Mouse (Mus musculus): ENCODE measurements around the gene Erc2.

Erc2 gene

DNA sequence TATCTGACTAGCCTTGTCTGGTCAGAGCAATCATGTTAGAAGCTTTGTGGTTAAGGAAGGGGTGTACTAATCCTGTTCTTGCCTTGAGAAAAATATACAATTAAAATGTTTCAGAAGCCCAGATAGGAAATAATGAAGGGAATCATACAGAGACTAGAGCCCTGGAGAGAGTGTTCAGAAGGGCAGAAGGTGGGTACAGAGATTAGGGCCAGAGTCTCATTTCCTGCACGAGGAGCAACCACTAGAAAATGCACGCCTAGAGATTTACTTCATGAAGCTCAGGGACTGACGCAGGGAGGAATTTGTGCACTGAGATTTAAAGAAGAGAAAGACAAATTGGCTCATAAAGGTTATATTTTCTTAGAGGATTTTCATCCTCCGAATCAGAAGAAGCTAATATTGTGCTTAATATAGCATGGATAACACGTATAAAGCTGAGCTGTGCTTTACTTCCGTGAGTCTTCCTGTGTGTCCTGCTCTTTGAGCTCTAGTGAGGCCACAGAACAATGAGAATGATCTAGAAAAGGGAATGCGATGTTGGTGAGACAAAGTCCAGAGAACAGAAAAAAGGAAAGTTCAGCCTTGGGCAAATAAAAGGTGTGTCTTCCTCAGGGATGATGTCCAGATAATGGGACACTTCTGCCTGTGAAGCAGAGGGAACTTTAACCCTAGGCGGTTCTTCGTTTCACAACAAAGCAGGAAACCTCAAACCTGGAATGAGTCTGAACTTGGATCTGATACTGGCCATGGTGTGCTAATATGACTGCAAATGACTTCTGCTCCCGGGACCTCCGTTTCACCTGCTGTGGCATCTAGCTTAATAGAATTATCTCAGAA lies 45.0 kb downstream of the Erc2 start:
- DNase-seq, result no peak

- DNase-seq, result peak; percentile 16
Measured at GRCm38 (mm10) chr14:27668151-27668550, 45.9 kb downstream of the Erc2 start.

- DNase-seq, result no peak
Measured at GRCm38 (mm10) chr14:27669939-27670338, 47.7 kb downstream of the Erc2 start.

- no peak for DNase-seq
Measured at GRCm38 (mm10) chr14:27672761-27673160, 50.5 kb downstream of the Erc2 start.

DNA sequence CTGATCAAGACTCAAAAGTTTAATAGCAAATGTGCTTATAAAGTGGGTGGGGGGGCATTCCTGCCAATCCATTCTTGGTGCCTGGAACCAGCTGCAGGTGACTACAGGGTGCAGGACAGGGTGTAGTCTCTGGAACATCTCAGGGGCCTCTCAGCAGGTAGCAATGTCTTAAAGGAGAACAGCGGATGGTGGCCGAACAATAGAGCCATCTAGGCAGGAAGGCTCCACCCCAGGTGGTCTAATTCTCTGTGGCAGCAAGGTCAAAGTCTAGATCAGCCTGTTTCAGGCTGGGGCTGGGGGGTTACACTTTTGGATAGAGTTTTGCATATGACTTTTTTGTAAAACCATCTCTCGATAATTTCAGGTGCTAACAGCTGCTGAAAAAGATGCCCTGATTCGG lies 51.9 kb downstream of the Erc2 start:
- DNase-seq, result no peak

- DNase-seq, result no peak
Measured at GRCm38 (mm10) chr14:27674561-27674960, 52.3 kb downstream of the Erc2 start.

GRCm38 (mm10) chr14:27675071-27675470 lies 52.8 kb downstream of the Erc2 start:
- no peak for DNase-seq

- DNase-seq, result no peak
Measured at GRCm38 (mm10) chr14:27682368-27683052, 60.3 kb downstream of the Erc2 start.

GRCm38 (mm10) chr14:27695781-27696180 lies 73.6 kb downstream of the Erc2 start:
- DNase-seq, result no peak

DNA sequence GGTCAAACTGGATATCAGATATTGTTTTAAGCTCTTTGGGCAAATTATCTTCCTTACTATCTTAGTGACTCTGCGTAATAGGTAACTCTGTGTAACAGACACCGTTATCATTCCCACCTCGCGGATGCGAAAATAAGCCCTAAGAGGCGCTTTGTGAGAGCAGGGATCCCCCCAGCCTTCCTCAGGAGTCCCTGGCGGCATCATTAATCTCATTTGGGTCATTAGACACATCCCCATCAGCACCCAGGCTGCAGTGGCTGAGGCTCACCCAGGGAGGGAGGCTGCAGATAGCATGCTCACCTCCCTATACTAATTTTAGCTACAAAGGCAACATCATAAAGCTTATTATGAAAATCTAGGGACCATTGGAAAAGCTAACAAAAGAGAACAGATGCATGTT lies 95.1 kb downstream of the Erc2 start:
- no peak for DNase-seq

DNA sequence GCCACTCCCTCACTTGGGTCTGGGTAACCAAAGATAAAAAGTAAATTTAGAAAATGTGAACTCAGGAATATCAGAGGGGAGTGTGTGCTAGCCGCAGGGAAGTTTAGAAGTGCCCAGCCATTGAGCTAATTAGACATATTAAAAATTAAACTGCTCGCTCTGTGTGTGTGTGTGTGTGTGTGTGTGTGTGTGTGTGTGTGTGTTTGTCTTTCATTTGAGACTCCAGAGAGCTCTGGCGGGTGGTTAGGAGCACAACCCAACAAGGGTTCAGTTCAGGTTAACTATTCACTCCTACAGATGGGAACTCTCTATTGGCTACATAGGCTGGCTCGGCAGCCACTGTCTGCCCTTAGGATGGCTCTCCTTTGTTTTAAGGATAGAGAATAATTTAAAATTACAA lies 97.4 kb downstream of the Erc2 start:
- no peak for DNase-seq

- DNase-seq, result no peak
Measured at GRCm38 (mm10) chr14:27720944-27721343, 98.7 kb downstream of the Erc2 start.

GRCm38 (mm10) chr14:27721759-27722158 lies 99.5 kb downstream of the Erc2 start:
- no peak for DNase-seq

DNA sequence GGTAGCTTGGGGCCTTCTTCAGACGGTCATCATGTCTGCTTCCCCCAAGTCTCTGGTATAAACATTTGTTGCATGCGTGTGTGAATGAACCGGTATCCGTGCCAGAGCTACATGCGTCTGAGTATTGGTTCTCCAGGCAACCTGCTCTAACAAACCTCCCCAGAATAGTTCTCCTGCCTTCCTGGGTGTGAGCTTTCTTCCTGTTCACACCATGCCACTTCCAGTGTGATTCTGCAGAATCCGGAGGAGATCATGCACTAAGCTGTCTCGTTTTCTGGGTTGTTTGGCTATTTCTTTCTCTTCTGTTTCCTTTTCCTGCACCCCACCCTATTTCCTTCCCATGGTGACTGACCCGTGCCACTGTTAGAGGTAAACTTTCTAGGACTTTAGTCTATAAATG lies 105.3 kb downstream of the Erc2 start:
- DNase-seq, result no peak

GRCm38 (mm10) chr14:27731086-27731485 lies 108.9 kb downstream of the Erc2 start:
- DNase-seq, result no peak

DNA sequence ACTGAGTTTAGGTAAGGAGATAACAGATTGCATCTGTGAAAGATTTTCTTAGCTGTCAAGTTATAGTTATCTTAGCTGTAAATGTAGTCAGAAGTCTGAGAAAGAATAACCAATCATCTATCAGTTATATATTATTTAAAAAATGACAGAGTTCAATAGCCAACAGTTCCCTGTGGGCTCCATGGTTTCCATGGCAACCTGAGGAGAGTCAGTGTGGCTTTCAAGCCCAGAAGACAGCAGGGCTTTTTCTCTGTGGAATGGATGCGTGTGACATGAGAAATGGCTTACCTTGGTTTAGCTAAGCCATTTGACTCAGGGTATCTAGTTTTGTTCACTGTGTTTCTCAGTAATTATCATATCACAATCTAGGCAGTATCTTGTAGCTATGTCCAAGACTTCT lies 117.2 kb downstream of the Erc2 start:
- no peak for DNase-seq

- DNase-seq, result peak; percentile 85
Measured at GRCm38 (mm10) chr14:27741248-27741916, 119.2 kb downstream of the Erc2 start.

DNA sequence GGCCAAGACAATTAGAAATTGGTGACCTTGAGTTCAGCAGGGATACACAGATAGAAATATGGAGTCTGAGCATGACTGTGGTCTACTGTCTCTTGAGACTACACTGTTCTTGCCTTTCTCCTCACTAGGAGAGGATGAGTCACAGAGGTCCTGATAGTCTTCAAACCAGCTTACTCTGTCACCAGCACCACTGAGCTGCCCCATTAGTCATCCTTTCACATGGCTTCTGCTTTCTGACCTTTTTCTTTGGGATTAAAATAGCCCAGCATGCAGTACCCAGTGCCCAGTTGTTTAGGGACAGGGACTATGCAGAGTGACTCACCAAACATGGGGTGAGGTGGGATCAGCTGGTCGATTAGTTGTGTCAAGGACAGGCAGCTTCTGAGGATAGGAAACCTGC lies 132.1 kb downstream of the Erc2 start:
- no peak for DNase-seq

- DNase-seq, result no peak
Measured at GRCm38 (mm10) chr14:27756901-27757300, 134.7 kb downstream of the Erc2 start.

DNA sequence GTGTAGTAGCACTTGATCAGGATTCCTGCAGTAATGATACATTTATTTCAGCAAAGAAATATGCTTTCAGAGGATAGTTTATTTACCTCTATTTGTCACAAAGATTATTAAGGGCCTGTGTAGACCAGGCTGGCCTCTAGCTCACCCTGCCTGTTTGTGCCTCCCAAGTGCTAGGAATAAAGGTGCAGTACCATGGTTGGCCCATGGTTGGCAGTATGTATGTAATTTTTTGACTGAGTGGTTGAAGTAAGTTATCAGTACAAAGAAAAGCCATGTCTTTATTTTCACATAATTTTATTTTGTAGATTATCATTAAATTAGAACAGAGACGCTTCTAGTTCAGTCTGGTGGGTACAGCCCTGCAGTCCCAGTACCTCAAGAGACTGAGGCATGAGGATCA lies 136.0 kb downstream of the Erc2 start:
- peak; percentile 7 for DNase-seq

- DNase-seq, result no peak
Measured at GRCm38 (mm10) chr14:27759069-27759628, 136.9 kb downstream of the Erc2 start.

- no peak for DNase-seq
Measured at GRCm38 (mm10) chr14:27759982-27760381, 137.8 kb downstream of the Erc2 start.

GRCm38 (mm10) chr14:27775367-27775766 lies 153.1 kb downstream of the Erc2 start:
- DNase-seq, result no peak

- DNase-seq, result no peak
Measured at GRCm38 (mm10) chr14:27778503-27778902, 156.3 kb downstream of the Erc2 start.
